Mouse (Mus musculus): ENCODE results near the gene Kif24.

- TF ChIP-seq HCFC1 (IDR thresholded peaks at IDR 0.05; ENCODE audit: borderline replicate concordance, insufficient read depth, low read length) (no peak), CHD2 (IDR thresholded peaks at IDR 0.05; ENCODE audit: low read depth, low read length) (no peak)
Measured at GRCm38 (mm10) chr4:41505131-41505551, 40.5 kb upstream of the Kif24 start.
